Mouse (Mus musculus): ENCODE data around the gene Leprot.

Gene Leprot

GRCm38 (mm10) chr4:101664160-101664750 is 16.7 kb downstream of the Leprot start:
- ATAC-seq (ENCODE audit: insufficient number of reproducible peaks, low FRiP score, low TSS enrichment): peak; percentile 52; the same call in 1 of the 2 replicates

- ATAC-seq (ENCODE audit: insufficient number of reproducible peaks, low FRiP score, low TSS enrichment): no peak
These were observed 17.2 kb downstream of the Leprot start for GRCm38 (mm10) chr4:101664766-101665165.

- no peak for ATAC-seq (ENCODE audit: insufficient number of reproducible peaks, low FRiP score, low TSS enrichment)
These were observed 21.6 kb downstream of the Leprot start for GRCm38 (mm10) chr4:101669161-101669560.

GRCm38 (mm10) chr4:101669811-101670210 is 22.3 kb downstream of the Leprot start:
- ATAC-seq (ENCODE audit: insufficient number of reproducible peaks, low FRiP score, low TSS enrichment): no peak

GRCm38 (mm10) chr4:101674790-101675189 is 27.3 kb downstream of the Leprot start:
- no peak for ATAC-seq (ENCODE audit: insufficient number of reproducible peaks, low FRiP score, low TSS enrichment)

- no peak for ATAC-seq (ENCODE audit: insufficient number of reproducible peaks, low FRiP score, low TSS enrichment)
These were observed 28.2 kb downstream of the Leprot start for GRCm38 (mm10) chr4:101675726-101676125.

- ATAC-seq (ENCODE audit: insufficient number of reproducible peaks, low FRiP score, low TSS enrichment): no peak
These were observed 35.1 kb downstream of the Leprot start for GRCm38 (mm10) chr4:101682620-101683019.

GRCm38 (mm10) chr4:101683086-101683485 is 35.6 kb downstream of the Leprot start:
- ATAC-seq (ENCODE audit: insufficient number of reproducible peaks, low FRiP score, low TSS enrichment): no peak

- no peak for ATAC-seq (ENCODE audit: insufficient number of reproducible peaks, low FRiP score, low TSS enrichment)
These were observed 37.3 kb downstream of the Leprot start for GRCm38 (mm10) chr4:101684821-101685220.

GRCm38 (mm10) chr4:101686227-101686810 is 38.8 kb downstream of the Leprot start:
- no peak for ATAC-seq (ENCODE audit: insufficient number of reproducible peaks, low FRiP score, low TSS enrichment)

GRCm38 (mm10) chr4:101689241-101689640 is 41.7 kb downstream of the Leprot start:
- no peak for ATAC-seq (ENCODE audit: insufficient number of reproducible peaks, low FRiP score, low TSS enrichment)

- no peak for ATAC-seq (ENCODE audit: insufficient number of reproducible peaks, low FRiP score, low TSS enrichment)
These were observed 42.1 kb downstream of the Leprot start for GRCm38 (mm10) chr4:101689645-101690044.

- no peak for ATAC-seq (ENCODE audit: insufficient number of reproducible peaks, low FRiP score, low TSS enrichment)
These were observed 45.4 kb downstream of the Leprot start for GRCm38 (mm10) chr4:101692892-101693291.

GRCm38 (mm10) chr4:101694529-101694928 is 47.0 kb downstream of the Leprot start:
- no peak for ATAC-seq (ENCODE audit: insufficient number of reproducible peaks, low FRiP score, low TSS enrichment)

- no peak for ATAC-seq (ENCODE audit: insufficient number of reproducible peaks, low FRiP score, low TSS enrichment)
These were observed 49.7 kb downstream of the Leprot start for GRCm38 (mm10) chr4:101697236-101697635.

- ATAC-seq (ENCODE audit: insufficient number of reproducible peaks, low FRiP score, low TSS enrichment): no peak
These were observed 51.9 kb downstream of the Leprot start for GRCm38 (mm10) chr4:101699423-101699822.

- no peak for ATAC-seq (ENCODE audit: insufficient number of reproducible peaks, low FRiP score, low TSS enrichment)
These were observed 53.5 kb downstream of the Leprot start for GRCm38 (mm10) chr4:101700892-101701640.

- ATAC-seq (ENCODE audit: insufficient number of reproducible peaks, low FRiP score, low TSS enrichment): no peak
These were observed 57.8 kb downstream of the Leprot start for GRCm38 (mm10) chr4:101705325-101705724.

GRCm38 (mm10) chr4:101707234-101707633 is 59.7 kb downstream of the Leprot start:
- no peak for ATAC-seq (ENCODE audit: insufficient number of reproducible peaks, low FRiP score, low TSS enrichment)

GRCm38 (mm10) chr4:101707953-101708352 is 60.4 kb downstream of the Leprot start:
- ATAC-seq (ENCODE audit: insufficient number of reproducible peaks, low FRiP score, low TSS enrichment): no peak
